Mouse (Mus musculus): ENCODE results near the gene Ptpn3.

DNA sequence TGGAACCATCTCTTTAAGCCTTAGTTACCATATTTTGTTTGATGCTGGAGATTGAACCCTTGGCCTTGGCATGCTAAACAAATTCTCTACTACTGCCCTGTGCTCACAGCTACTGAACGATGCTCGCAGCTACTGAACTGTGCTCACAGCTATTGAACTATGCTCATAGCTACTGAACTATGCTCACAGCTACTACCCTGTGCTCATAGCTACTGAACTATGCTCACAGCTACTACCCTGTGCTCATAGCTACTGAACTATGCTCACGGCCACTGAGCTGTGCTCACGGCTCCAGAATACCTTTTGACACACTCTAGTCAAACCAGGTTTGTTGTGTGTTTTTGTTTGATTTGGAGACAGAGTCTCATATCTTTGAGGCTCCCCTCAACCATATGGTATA, 10.1 kb upstream of the Ptpn3 start:
- TF ChIP-seq ZNF384 (IDR thresholded peaks at IDR 0.05; ENCODE audit: low read depth, low read length): no peak
- no peak for TF ChIP-seq MAFK (IDR thresholded peaks at IDR 0.05; ENCODE audit: insufficient read depth, low read depth, low read length)
- no peak for TF ChIP-seq ZC3H11A (IDR thresholded peaks at IDR 0.05; ENCODE audit: borderline replicate concordance, low read depth, low read length)
- TF ChIP-seq HCFC1 (IDR thresholded peaks at IDR 0.05; ENCODE audit: borderline replicate concordance, insufficient read depth, low read length): no peak
